Mouse (Mus musculus) brain, embryonic 18.5 days (tissue): ENCODE measurements around the gene Scamp1.
A peak's percentile ranks its signal among the peaks of the same experiment; 100 is the strongest.

Experiments
- DNase-seq: peaks from one replicate; pipeline ENCODE4 v3.0.0-alpha.2; 2012; ENCODE audit warnings: low read depth, low spot score

Scamp1 gene

GRCm38 (mm10) chr13:94224717-94225705 lies 60.6 kb downstream of the Scamp1 start:
- no peak for DNase-seq

- DNase-seq: peak; percentile 22
Observed at GRCm38 (mm10) chr13:94223609-94224008, 62.0 kb downstream of the Scamp1 start.

- DNase-seq: no peak
Observed at GRCm38 (mm10) chr13:94212716-94213115, 72.9 kb downstream of the Scamp1 start.

GRCm38 (mm10) chr13:94212179-94212578 lies 73.5 kb downstream of the Scamp1 start:
- peak; percentile 39 for DNase-seq

- DNase-seq: no peak
Observed at GRCm38 (mm10) chr13:94211236-94212119, 74.2 kb downstream of the Scamp1 start.

- DNase-seq: no peak
Observed at GRCm38 (mm10) chr13:94208892-94209291, 76.8 kb downstream of the Scamp1 start.

GRCm38 (mm10) chr13:94207973-94208372 lies 77.7 kb downstream of the Scamp1 start:
- no peak for DNase-seq

- no peak for DNase-seq
Observed at GRCm38 (mm10) chr13:94205234-94205633, 80.4 kb downstream of the Scamp1 start.

GRCm38 (mm10) chr13:94199829-94200228 lies 85.8 kb downstream of the Scamp1 start:
- DNase-seq: no peak

- DNase-seq: no peak
Observed at GRCm38 (mm10) chr13:94198616-94199015, 87.0 kb downstream of the Scamp1 start.

GRCm38 (mm10) chr13:94193227-94193626 lies 92.4 kb downstream of the Scamp1 start:
- no peak for DNase-seq

GRCm38 (mm10) chr13:94190386-94190785 lies 95.3 kb downstream of the Scamp1 start:
- no peak for DNase-seq

GRCm38 (mm10) chr13:94188200-94189086 lies 97.2 kb downstream of the Scamp1 start:
- no peak for DNase-seq

- no peak for DNase-seq
Observed at GRCm38 (mm10) chr13:94185631-94186030, 100.0 kb downstream of the Scamp1 start.

- DNase-seq: no peak
Observed at GRCm38 (mm10) chr13:94184726-94185456, 100.8 kb downstream of the Scamp1 start.

GRCm38 (mm10) chr13:94183372-94184021 lies 102.2 kb downstream of the Scamp1 start:
- DNase-seq: no peak

- no peak for DNase-seq
Observed at GRCm38 (mm10) chr13:94182026-94182425, 103.6 kb downstream of the Scamp1 start.

GRCm38 (mm10) chr13:94180477-94181420 lies 104.9 kb downstream of the Scamp1 start:
- no peak for DNase-seq
